In the genomic region with DNA sequence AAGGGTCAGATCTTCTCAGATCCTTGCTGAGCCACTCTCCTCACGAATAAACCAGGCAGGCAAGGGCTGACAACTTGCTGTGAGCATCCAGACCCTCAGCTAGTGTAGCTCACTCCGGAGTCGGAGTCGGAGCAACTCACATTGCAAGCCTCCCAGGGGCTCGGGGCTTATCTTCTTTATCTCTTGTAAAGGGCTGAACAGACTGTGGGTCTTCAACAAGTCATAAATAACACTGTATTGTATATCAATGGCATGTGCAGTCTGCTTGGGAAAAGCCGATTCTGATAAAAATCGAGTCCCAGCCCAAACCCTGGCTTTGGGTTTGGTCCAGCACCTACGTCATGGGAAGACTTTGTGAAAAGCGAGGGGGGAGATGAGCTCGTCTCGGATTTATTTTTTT, we compare ENCODE assay signal across 25 mouse cellular contexts.
DNase-seq lines count a peak whose midpoint lies in the region; ATAC-seq lines count a peak whose summit lies in the region.
"Had no signal": no experiment of that assay in that cellular context is flagged by ENCODE, and none has a peak within 500 bp of the region (broad histone marks: within the 10 kb centered on the region; RNA-seq: fewer than 3 reads in every experiment).

No protein-coding gene starts in this region.

- no peaks in the 10 kb centered on the region for H3K9me3 ChIP-seq in embryonic facial prominence, embryonic 14.5 days (ENCODE audit: control insufficient read depth, low read length)
- no peaks in the 10 kb centered on the region for H3K9me3 ChIP-seq in embryonic facial prominence, embryonic 10.5 days
- no peaks in the 10 kb centered on the region for H3K9me3 ChIP-seq in heart, embryonic 11.5 days (replicated peaks; ENCODE audit: control insufficient read depth, low read length)
- H3K9me3 ChIP-seq in lung, embryonic 15.5 days: no peaks in the 10 kb centered on the region
- H3K9me3 ChIP-seq: forebrain, embryonic 12.5 days; hindbrain, embryonic 10.5 days; intestine, embryonic 15.5 days; limb, embryonic 12.5 days; liver, embryonic 12.5 days; midbrain, embryonic 15.5 days; neural tube, embryonic 12.5 days had no signal

- peak; percentile 68 for DNase-seq in embryonic facial prominence, embryonic 14.5 days (ENCODE audit: low spot score)
- DNase-seq in embryonic facial prominence, embryonic 10.5 days (ENCODE audit: low spot score): no peak
- peak; percentile 16 to 38 for DNase-seq in heart, postnatal 14 days
- DNase-seq in lung, postnatal 36 days: no peak
- peak; percentile 12 for DNase-seq in skeletal muscle tissue, adult 2 months (ENCODE audit: low read depth, low spot score)
- DNase-seq: adrenal gland, adult 8-10 months; cerebellum, adult 11-12 months; cerebellum, postnatal 10 days; kidney, adult 9 months; kidney, postnatal 25 days; retina, postnatal 1 day; right cerebral cortex, postnatal 25 days had no signal

- H3K4me3 ChIP-seq in embryonic facial prominence, embryonic 14.5 days (ENCODE audit: low read depth, low read length): no peak overlapping the region
- no peak overlapping the region for H3K4me3 ChIP-seq in embryonic facial prominence, embryonic 10.5 days
- H3K4me3 ChIP-seq in heart, embryonic 11.5 days (ENCODE audit: low read depth, low read length): no peak overlapping the region
- H3K4me3 ChIP-seq in lung, embryonic 15.5 days: no peak overlapping the region
- H3K4me3 ChIP-seq: forebrain, embryonic 12.5 days; hindbrain, embryonic 10.5 days; intestine, embryonic 15.5 days; layer of hippocampus, adult 2 months; limb, embryonic 12.5 days; liver, embryonic 12.5 days; midbrain, embryonic 15.5 days; neural tube, embryonic 12.5 days had no signal

- H3K4me1 ChIP-seq in embryonic facial prominence, embryonic 14.5 days (ENCODE audit: control insufficient read depth, insufficient read depth, low read length): no peaks in the 10 kb centered on the region
- peaks cover 8% of the 10 kb centered on the region for H3K4me1 ChIP-seq in embryonic facial prominence, embryonic 10.5 days
- H3K4me1 ChIP-seq in heart, embryonic 11.5 days (ENCODE audit: control insufficient read depth, insufficient read depth, low read length): no peaks in the 10 kb centered on the region
- 0 out of 2 replicates have a peak, but pooled peaks cover 5% of the 10 kb centered on the region for H3K4me1 ChIP-seq in lung, embryonic 15.5 days
- H3K4me1 ChIP-seq: forebrain, embryonic 12.5 days; intestine, embryonic 15.5 days; liver, embryonic 12.5 days; midbrain, embryonic 15.5 days; neural tube, embryonic 12.5 days had no signal

- H3K27me3 ChIP-seq in embryonic facial prominence, embryonic 14.5 days (replicated peaks; ENCODE audit: control insufficient read depth, insufficient read depth, low read length): 0 out of 2 replicates have a peak, but pooled peaks cover 6% of the 10 kb centered on the region
- 0 out of 2 replicates have a peak, but pooled peaks cover 13% of the 10 kb centered on the region for H3K27me3 ChIP-seq in embryonic facial prominence, embryonic 10.5 days (replicated peaks; ENCODE audit: low read depth, poor library complexity, severe bottlenecking)
- H3K27me3 ChIP-seq in heart, embryonic 11.5 days (ENCODE audit: control insufficient read depth, insufficient read depth, low read length): peaks cover 9% of the 10 kb centered on the region
- no peaks in the 10 kb centered on the region for H3K27me3 ChIP-seq in lung, embryonic 15.5 days
- H3K27me3 ChIP-seq: forebrain, embryonic 12.5 days; intestine, embryonic 15.5 days; liver, embryonic 12.5 days; midbrain, embryonic 15.5 days; neural tube, embryonic 12.5 days had no signal

- ATAC-seq in embryonic facial prominence, embryonic 14.5 days (ENCODE audit: low read depth): no peak
- no peak for ATAC-seq in heart, embryonic 11.5 days (replicated peaks; ENCODE audit: insufficient number of reproducible peaks, low FRiP score, low TSS enrichment)
- ATAC-seq in lung, embryonic 15.5 days (ENCODE audit: borderline replicate concordance, extremely low read depth, low FRiP score, low TSS enrichment): no peak
- ATAC-seq: activated CD4-positive, CD25-positive, alpha-beta regulatory T cell, adult 4 months; hindbrain, embryonic 16.5 days; intestine, embryonic 15.5 days; liver, embryonic 12.5 days; midbrain, embryonic 15.5 days had no signal

- H3K36me3 ChIP-seq in embryonic facial prominence, embryonic 14.5 days (ENCODE audit: control insufficient read depth, insufficient read depth, low read length): no peaks in the 10 kb centered on the region
- H3K36me3 ChIP-seq in embryonic facial prominence, embryonic 10.5 days (replicated peaks): no peaks in the 10 kb centered on the region
- no peaks in the 10 kb centered on the region for H3K36me3 ChIP-seq in heart, embryonic 11.5 days (ENCODE audit: control insufficient read depth, insufficient read depth, low read length)
- no peaks in the 10 kb centered on the region for H3K36me3 ChIP-seq in lung, embryonic 15.5 days
- H3K36me3 ChIP-seq: forebrain, embryonic 12.5 days; hindbrain, embryonic 10.5 days; intestine, embryonic 15.5 days; limb, embryonic 12.5 days; liver, embryonic 12.5 days; midbrain, embryonic 15.5 days; neural tube, embryonic 12.5 days had no signal

- WGBS in embryonic facial prominence, embryonic 14.5 days: 53% methylated on average over 11 of the region's 11 CpGs
- WGBS in embryonic facial prominence, embryonic 10.5 days: 82% methylated on average over 11 of the region's 11 CpGs
- 46% methylated on average over 11 of the region's 11 CpGs for WGBS in heart, embryonic 11.5 days (ENCODE audit: insufficient replicate concordance)
- WGBS in lung, embryonic 15.5 days: 34% methylated on average over 11 of the region's 11 CpGs

- no peak overlapping the region for H3K9ac ChIP-seq in embryonic facial prominence, embryonic 14.5 days (ENCODE audit: low read depth, low read length)
- H3K9ac ChIP-seq in heart, embryonic 11.5 days (ENCODE audit: low read depth, low read length): no peak overlapping the region
- H3K9ac ChIP-seq in lung, embryonic 15.5 days: no peak overlapping the region
- H3K9ac ChIP-seq: forebrain, embryonic 12.5 days; intestine, embryonic 15.5 days; limb, embryonic 12.5 days; liver, embryonic 12.5 days; midbrain, embryonic 15.5 days; neural tube, embryonic 12.5 days had no signal

- H3K27ac ChIP-seq in embryonic facial prominence, embryonic 14.5 days (replicated peaks; ENCODE audit: low read depth, low read length): no peak overlapping the region
- H3K27ac ChIP-seq in embryonic facial prominence, embryonic 10.5 days (replicated peaks): no peak overlapping the region
- no peak overlapping the region for H3K27ac ChIP-seq in heart, embryonic 11.5 days (ENCODE audit: low read depth, low read length)
- no peak overlapping the region for H3K27ac ChIP-seq in lung, embryonic 15.5 days
- H3K27ac ChIP-seq: forebrain, embryonic 12.5 days; hindbrain, embryonic 10.5 days; intestine, embryonic 15.5 days; layer of hippocampus, adult 2 months; limb, embryonic 12.5 days; liver, embryonic 12.5 days; macrophage; midbrain, embryonic 15.5 days; neural tube, embryonic 12.5 days had no signal

- intact Hi-C loops in heart, postnatal 14 days (cut with DNase I): no loop called here

- no peak overlapping the region for H3K4me2 ChIP-seq in embryonic facial prominence, embryonic 14.5 days (ENCODE audit: low read depth, low read length)
- no peak overlapping the region for H3K4me2 ChIP-seq in heart, embryonic 11.5 days
- H3K4me2 ChIP-seq in lung, embryonic 15.5 days: peak overlapping the region; percentile 17
- H3K4me2 ChIP-seq: forebrain, embryonic 12.5 days; intestine, embryonic 15.5 days; limb, embryonic 12.5 days; liver, embryonic 12.5 days; midbrain, embryonic 15.5 days; neural tube, embryonic 12.5 days had no signal

Comparison
In these comparisons a context has a peak if more than half of its experiments do, and no peak if none do; other contexts are left out.
1. DNase-seq: peak in embryonic facial prominence, embryonic 14.5 days (single experiment), heart, postnatal 14 days (2 of 2) and skeletal muscle tissue, adult 2 months (single experiment); none in embryonic facial prominence, embryonic 10.5 days (single experiment) and lung, postnatal 36 days (single experiment).